Mouse (Mus musculus): ENCODE measurements around the gene Mme. TPM values are rescaled to one million over a fixed set of nuclear protein-coding genes. Genes with fewer than 3 reads are reported as not detected.

Gene Mme
- polyA plus RNA-seq, 1 experiment from 2014 or later: 0.55 TPM

- H3K4me2 ChIP-seq (ENCODE audit: low read depth, low read length): no peak overlapping the region
- no peaks in the 10 kb centered on the region for H3K4me1 ChIP-seq (ENCODE audit: control insufficient read depth, low read depth, low read length)
- H3K27ac ChIP-seq (ENCODE audit: low read length): no peak overlapping the region
- no peak overlapping the region for H3K9ac ChIP-seq (ENCODE audit: low read depth, low read length)
- H3K36me3 ChIP-seq (ENCODE audit: control insufficient read depth, insufficient read depth): no peaks in the 10 kb centered on the region
- 44% methylated on average over 2 of the region's 2 CpGs for WGBS (ENCODE audit: insufficient replicate concordance)
- no peaks in the 10 kb centered on the region for H3K9me3 ChIP-seq (replicated peaks; ENCODE audit: control insufficient read depth, low read length)
- no peak for ATAC-seq (ENCODE audit: low read depth)
- no peak overlapping the region for H3K4me3 ChIP-seq (ENCODE audit: low read depth, low read length)
- no peaks in the 10 kb centered on the region for H3K27me3 ChIP-seq (ENCODE audit: control insufficient read depth, insufficient read depth, low read depth, low read length)
Observed at GRCm38 (mm10) chr3:63390774-63391173, 149.4 kb downstream of the Mme start.

- WGBS (ENCODE audit: insufficient replicate concordance): 41% methylated on average over 2 of the region's 2 CpGs
- Histone ChIP-seq H3K9me3 (replicated peaks; ENCODE audit: control insufficient read depth, low read length) (no peaks in the 10 kb centered on the region), H3K36me3 (ENCODE audit: control insufficient read depth, insufficient read depth) (no peaks in the 10 kb centered on the region), H3K9ac (ENCODE audit: low read depth, low read length) (no peak overlapping the region), H3K4me1 (ENCODE audit: control insufficient read depth, low read depth, low read length) (no peaks in the 10 kb centered on the region), H3K4me2 (ENCODE audit: low read depth, low read length) (no peak overlapping the region), H3K4me3 (ENCODE audit: low read depth, low read length) (no peak overlapping the region), H3K27me3 (ENCODE audit: control insufficient read depth, insufficient read depth, low read depth, low read length) (no peaks in the 10 kb centered on the region), H3K27ac (ENCODE audit: low read length) (no peak overlapping the region)
- no peak for ATAC-seq (ENCODE audit: low read depth)
Observed at GRCm38 (mm10) chr3:63391348-63391747, 150.0 kb downstream of the Mme start.

- H3K4me3 ChIP-seq (ENCODE audit: low read depth, low read length): no peak overlapping the region
- H3K9me3 ChIP-seq (replicated peaks; ENCODE audit: control insufficient read depth, low read length): no peaks in the 10 kb centered on the region
- no peak overlapping the region for H3K27ac ChIP-seq (ENCODE audit: low read length)
- H3K9ac ChIP-seq (ENCODE audit: low read depth, low read length): no peak overlapping the region
- no peaks in the 10 kb centered on the region for H3K27me3 ChIP-seq (ENCODE audit: control insufficient read depth, insufficient read depth, low read depth, low read length)
- no peaks in the 10 kb centered on the region for H3K36me3 ChIP-seq (ENCODE audit: control insufficient read depth, insufficient read depth)
- 60% methylated on average over 4 of the region's 4 CpGs for WGBS (ENCODE audit: insufficient replicate concordance)
- ATAC-seq (ENCODE audit: low read depth): no peak
- no peak overlapping the region for H3K4me2 ChIP-seq (ENCODE audit: low read depth, low read length)
- no peaks in the 10 kb centered on the region for H3K4me1 ChIP-seq (ENCODE audit: control insufficient read depth, low read depth, low read length)
Observed at GRCm38 (mm10) chr3:63394424-63394941, 153.1 kb downstream of the Mme start.

GRCm38 (mm10) chr3:63398171-63398570 lies 156.8 kb downstream of the Mme start:
- Histone ChIP-seq H3K9ac (ENCODE audit: low read depth, low read length) (no peak overlapping the region), H3K27ac (ENCODE audit: low read length) (no peak overlapping the region), H3K27me3 (ENCODE audit: control insufficient read depth, insufficient read depth, low read depth, low read length) (no peaks in the 10 kb centered on the region), H3K4me1 (ENCODE audit: control insufficient read depth, low read depth, low read length) (no peaks in the 10 kb centered on the region), H3K36me3 (ENCODE audit: control insufficient read depth, insufficient read depth) (no peaks in the 10 kb centered on the region), H3K4me2 (ENCODE audit: low read depth, low read length) (no peak overlapping the region), H3K9me3 (replicated peaks; ENCODE audit: control insufficient read depth, low read length) (no peaks in the 10 kb centered on the region), H3K4me3 (ENCODE audit: low read depth, low read length) (no peak overlapping the region)
- WGBS (ENCODE audit: insufficient replicate concordance): 68% methylated on average over 4 of the region's 4 CpGs
- ATAC-seq (ENCODE audit: low read depth): no peak

GRCm38 (mm10) chr3:63406438-63406837 lies 165.1 kb downstream of the Mme start:
- 58% methylated on average over 3 of the region's 3 CpGs for WGBS (ENCODE audit: insufficient replicate concordance)
- no peaks in the 10 kb centered on the region for H3K4me1 ChIP-seq (ENCODE audit: control insufficient read depth, low read depth, low read length)
- no peaks in the 10 kb centered on the region for H3K9me3 ChIP-seq (replicated peaks; ENCODE audit: control insufficient read depth, low read length)
- no peaks in the 10 kb centered on the region for H3K36me3 ChIP-seq (ENCODE audit: control insufficient read depth, insufficient read depth)
- H3K27me3 ChIP-seq (ENCODE audit: control insufficient read depth, insufficient read depth, low read depth, low read length): no peaks in the 10 kb centered on the region
- H3K4me2 ChIP-seq (ENCODE audit: low read depth, low read length): no peak overlapping the region
- H3K27ac ChIP-seq (ENCODE audit: low read length): no peak overlapping the region
- no peak overlapping the region for H3K4me3 ChIP-seq (ENCODE audit: low read depth, low read length)
- no peak for ATAC-seq (ENCODE audit: low read depth)
- H3K9ac ChIP-seq (ENCODE audit: low read depth, low read length): no peak overlapping the region

- Histone ChIP-seq H3K9me3 (replicated peaks; ENCODE audit: control insufficient read depth, low read length) (no peaks in the 10 kb centered on the region), H3K4me3 (ENCODE audit: low read depth, low read length) (no peak overlapping the region), H3K4me2 (ENCODE audit: low read depth, low read length) (no peak overlapping the region), H3K9ac (ENCODE audit: low read depth, low read length) (no peak overlapping the region), H3K4me1 (ENCODE audit: control insufficient read depth, low read depth, low read length) (no peaks in the 10 kb centered on the region), H3K27ac (ENCODE audit: low read length) (no peak overlapping the region), H3K36me3 (ENCODE audit: control insufficient read depth, insufficient read depth) (no peaks in the 10 kb centered on the region), H3K27me3 (ENCODE audit: control insufficient read depth, insufficient read depth, low read depth, low read length) (no peaks in the 10 kb centered on the region)
- ATAC-seq (ENCODE audit: low read depth): no peak
- WGBS (ENCODE audit: insufficient replicate concordance): 70% methylated on average over 4 of the region's 4 CpGs
Observed at GRCm38 (mm10) chr3:63411006-63411405, 169.7 kb downstream of the Mme start.

GRCm38 (mm10) chr3:63412220-63412937 lies 171.0 kb downstream of the Mme start:
- H3K9me3 ChIP-seq (replicated peaks; ENCODE audit: control insufficient read depth, low read length): no peaks in the 10 kb centered on the region
- H3K4me2 ChIP-seq (ENCODE audit: low read depth, low read length): no peak overlapping the region
- H3K36me3 ChIP-seq (ENCODE audit: control insufficient read depth, insufficient read depth): no peaks in the 10 kb centered on the region
- H3K4me1 ChIP-seq (ENCODE audit: control insufficient read depth, low read depth, low read length): no peaks in the 10 kb centered on the region
- 50% methylated on average over 6 of the region's 6 CpGs for WGBS (ENCODE audit: insufficient replicate concordance)
- no peak for ATAC-seq (ENCODE audit: low read depth)
- no peak overlapping the region for H3K9ac ChIP-seq (ENCODE audit: low read depth, low read length)
- no peak overlapping the region for H3K4me3 ChIP-seq (ENCODE audit: low read depth, low read length)
- H3K27ac ChIP-seq (ENCODE audit: low read length): no peak overlapping the region
- no peaks in the 10 kb centered on the region for H3K27me3 ChIP-seq (ENCODE audit: control insufficient read depth, insufficient read depth, low read depth, low read length)

- H3K36me3 ChIP-seq (ENCODE audit: control insufficient read depth, insufficient read depth): no peaks in the 10 kb centered on the region
- no peak overlapping the region for H3K4me3 ChIP-seq (ENCODE audit: low read depth, low read length)
- WGBS (ENCODE audit: insufficient replicate concordance): 50% methylated on average over 6 of the region's 6 CpGs
- ATAC-seq (ENCODE audit: low read depth): no peak
- H3K4me2 ChIP-seq (ENCODE audit: low read depth, low read length): no peak overlapping the region
- H3K9me3 ChIP-seq (replicated peaks; ENCODE audit: control insufficient read depth, low read length): no peaks in the 10 kb centered on the region
- H3K27ac ChIP-seq (ENCODE audit: low read length): no peak overlapping the region
- no peaks in the 10 kb centered on the region for H3K27me3 ChIP-seq (ENCODE audit: control insufficient read depth, insufficient read depth, low read depth, low read length)
- no peaks in the 10 kb centered on the region for H3K4me1 ChIP-seq (ENCODE audit: control insufficient read depth, low read depth, low read length)
- no peak overlapping the region for H3K9ac ChIP-seq (ENCODE audit: low read depth, low read length)
Observed at GRCm38 (mm10) chr3:63413046-63413911, 171.9 kb downstream of the Mme start.

GRCm38 (mm10) chr3:63417284-63417683 lies 175.9 kb downstream of the Mme start:
- Histone ChIP-seq H3K4me3 (ENCODE audit: low read depth, low read length) (no peak overlapping the region), H3K27ac (ENCODE audit: low read length) (no peak overlapping the region), H3K27me3 (ENCODE audit: control insufficient read depth, insufficient read depth, low read depth, low read length) (no peaks in the 10 kb centered on the region), H3K4me2 (ENCODE audit: low read depth, low read length) (no peak overlapping the region), H3K4me1 (ENCODE audit: control insufficient read depth, low read depth, low read length) (no peaks in the 10 kb centered on the region), H3K9ac (ENCODE audit: low read depth, low read length) (no peak overlapping the region), H3K9me3 (replicated peaks; ENCODE audit: control insufficient read depth, low read length) (no peaks in the 10 kb centered on the region; the same call in 1 of the 2 replicates), H3K36me3 (ENCODE audit: control insufficient read depth, insufficient read depth) (no peaks in the 10 kb centered on the region)
- no peak for ATAC-seq (ENCODE audit: low read depth)
- 42% methylated on average over 1 of the region's 1 CpGs for WGBS (ENCODE audit: insufficient replicate concordance)
